Mouse (Mus musculus): ENCODE results near the gene H2-Q2. TPM values are rescaled to one million over a fixed set of nuclear protein-coding genes. Genes with fewer than 3 reads are reported as not detected.

The H2-Q2 gene
- polyA plus RNA-seq, 1 experiment from 2014 or later, result 7.6 TPM

Other genes with a start within 250 kb of the H2-Q2 start
- gene Ly6g5c, start 234.0 kb upstream of the H2-Q2 start, polyA plus RNA-seq (2015; fragmentation: Nextera tagmentation; extraction: Ambion mirVana), result not detected in 2 replicates
- 1.5 TPM in 2 replicates for gene Ly6g5b, start 226.8 kb upstream of the H2-Q2 start, polyA plus RNA-seq (2015; fragmentation: Nextera tagmentation; extraction: Ambion mirVana)
- gene Gpank1, start 220.8 kb upstream of the H2-Q2 start, polyA plus RNA-seq (2015; fragmentation: Nextera tagmentation; extraction: Ambion mirVana), result 24.3 and 26.4 TPM in 2 replicates
- 315 and 331 TPM in 2 replicates for gene Csnk2b, start 220.2 kb upstream of the H2-Q2 start, polyA plus RNA-seq (2015; fragmentation: Nextera tagmentation; extraction: Ambion mirVana)
- gene D17H6S53E, start 215.9 kb upstream of the H2-Q2 start, polyA plus RNA-seq (2015; fragmentation: Nextera tagmentation; extraction: Ambion mirVana), result 7.8 and 8.7 TPM in 2 replicates
- gene Apom, start 210.2 kb upstream of the H2-Q2 start, polyA plus RNA-seq (2015; fragmentation: Nextera tagmentation; extraction: Ambion mirVana), result 0.24 and 0.29 TPM in 2 replicates
- 70.5 and 75.7 TPM in 2 replicates for gene Bag6, start 207.1 kb upstream of the H2-Q2 start, polyA plus RNA-seq (2015; fragmentation: Nextera tagmentation; extraction: Ambion mirVana)
- 148 and 167 TPM in 2 replicates for gene Prrc2a, start 177.3 kb upstream of the H2-Q2 start, polyA plus RNA-seq (2015; fragmentation: Nextera tagmentation; extraction: Ambion mirVana)
- gene Aif1, start 166.2 kb upstream of the H2-Q2 start, polyA plus RNA-seq (2015; fragmentation: Nextera tagmentation; extraction: Ambion mirVana), result 6.2 and 6.9 TPM in 2 replicates
- gene Lst1, start 153.8 kb upstream of the H2-Q2 start, polyA plus RNA-seq (2015; fragmentation: Nextera tagmentation; extraction: Ambion mirVana), result 4.7 and 5.9 TPM in 2 replicates
- gene Ltb, start 147.8 kb upstream of the H2-Q2 start, polyA plus RNA-seq (2015; fragmentation: Nextera tagmentation; extraction: Ambion mirVana), result 0.48 and 0.62 TPM in 2 replicates
- gene Tnf, start 140.2 kb upstream of the H2-Q2 start, polyA plus RNA-seq (2015; fragmentation: Nextera tagmentation; extraction: Ambion mirVana), result not detected in 2 replicates
- 0.45 and 1.1 TPM in 2 replicates for gene Lta, start 136.9 kb upstream of the H2-Q2 start, polyA plus RNA-seq (2015; fragmentation: Nextera tagmentation; extraction: Ambion mirVana)
- gene Gm16181, start 121.4 kb upstream of the H2-Q2 start, polyA plus RNA-seq (2015; fragmentation: Nextera tagmentation; extraction: Ambion mirVana), result 0.38 and 0.57 TPM in 2 replicates
- gene Atp6v1g2, start 108.6 kb upstream of the H2-Q2 start, polyA plus RNA-seq (2015; fragmentation: Nextera tagmentation; extraction: Ambion mirVana), result 111 and 139 TPM in 2 replicates
- gene Nfkbil1, start 106.5 kb upstream of the H2-Q2 start, polyA plus RNA-seq (2015; fragmentation: Nextera tagmentation; extraction: Ambion mirVana), result 9.2 and 9.4 TPM in 2 replicates
- 339 and 357 TPM in 2 replicates for gene Ddx39b, start 100.5 kb upstream of the H2-Q2 start, polyA plus RNA-seq (2015; fragmentation: Nextera tagmentation; extraction: Ambion mirVana)
- gene H2-D1, start 79.5 kb upstream of the H2-Q2 start, polyA plus RNA-seq (2015; fragmentation: Nextera tagmentation; extraction: Ambion mirVana), result 82.5 and 109 TPM in 2 replicates
- 0.38 and 0.52 TPM in 2 replicates for gene H2-Q1, start 21.8 kb upstream of the H2-Q2 start, polyA plus RNA-seq (2015; fragmentation: Nextera tagmentation; extraction: Ambion mirVana)
- 0.65 and 0.97 TPM in 2 replicates for gene H2-Q4, start 37.4 kb downstream of the H2-Q2 start, polyA plus RNA-seq (2015; fragmentation: Nextera tagmentation; extraction: Ambion mirVana)
- gene H2-Q6, start 82.6 kb downstream of the H2-Q2 start, polyA plus RNA-seq (2015; fragmentation: Nextera tagmentation; extraction: Ambion mirVana), result 1.1 and 1.3 TPM in 2 replicates
- gene H2-Q7, start 96.9 kb downstream of the H2-Q2 start, polyA plus RNA-seq (2015; fragmentation: Nextera tagmentation; extraction: Ambion mirVana), result 3.8 and 4.6 TPM in 2 replicates
- gene H2-Q10, start 127.8 kb downstream of the H2-Q2 start, polyA plus RNA-seq (2015; fragmentation: Nextera tagmentation; extraction: Ambion mirVana), result 0.30 and 0.31 TPM in 2 replicates
- 0.37 TPM in 1 of 2 replicates, not detected in the other for gene Pou5f1, start 163.8 kb downstream of the H2-Q2 start, polyA plus RNA-seq (2015; fragmentation: Nextera tagmentation; extraction: Ambion mirVana)
- 8.5 and 9.4 TPM in 2 replicates for gene Tcf19, start 174.6 kb downstream of the H2-Q2 start, polyA plus RNA-seq (2015; fragmentation: Nextera tagmentation; extraction: Ambion mirVana)
- gene Cchcr1, start 174.9 kb downstream of the H2-Q2 start, polyA plus RNA-seq (2015; fragmentation: Nextera tagmentation; extraction: Ambion mirVana), result 3.7 and 4.0 TPM in 2 replicates
- gene Psors1c2, start 191.0 kb downstream of the H2-Q2 start, polyA plus RNA-seq (2015; fragmentation: Nextera tagmentation; extraction: Ambion mirVana), result 0.60 and 0.68 TPM in 2 replicates
- gene Cdsn, start 209.9 kb downstream of the H2-Q2 start, polyA plus RNA-seq (2015; fragmentation: Nextera tagmentation; extraction: Ambion mirVana), result 0.07 and 0.09 TPM in 2 replicates
- not detected in 2 replicates for gene 2300002M23Rik, start 225.2 kb downstream of the H2-Q2 start, polyA plus RNA-seq (2015; fragmentation: Nextera tagmentation; extraction: Ambion mirVana)

Data from midbrain, embryonic 16.5 days (tissue).